Mouse (Mus musculus): ENCODE results near the gene Kpna3. TPM values are rescaled to one million over a fixed set of nuclear protein-coding genes. Genes with fewer than 3 reads are reported as not detected.

The Kpna3 gene
- total RNA-seq, 4 experiments from 2014 or later, result 24.1 to 35.9 (median 31.4) TPM

DNA sequence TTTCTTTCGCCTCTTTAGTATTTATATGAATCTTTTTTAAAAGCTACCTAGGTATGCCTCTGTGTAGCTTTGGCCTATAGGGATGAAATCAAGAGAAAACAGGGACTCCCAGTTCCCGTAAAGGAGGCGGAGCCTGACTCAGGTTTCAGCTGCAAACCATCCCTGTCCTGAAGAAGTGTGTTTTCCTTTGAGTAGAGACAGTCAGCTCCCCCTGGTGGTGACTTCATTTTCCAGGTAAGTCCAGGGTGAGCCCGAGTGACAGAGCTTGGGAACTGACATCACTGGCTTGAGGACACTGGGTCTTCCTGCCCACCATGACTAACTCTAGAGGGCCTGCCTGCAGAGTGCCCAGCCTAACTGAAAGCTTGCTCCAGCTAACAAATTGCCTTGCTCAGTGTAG is 122.8 kb downstream of the Kpna3 start:
- DNase-seq, result peak; percentile 25

Other genes with a start within 250 kb of the Kpna3 start
- under 1 TPM in 3 of 4 experiments, not detected in 1; 0.61 to 0.87 (median 0.65) TPM for gene Sgcg, start 181.4 kb downstream of the Kpna3 start, total RNA-seq (2022)
- gene Arl11, start 130.1 kb downstream of the Kpna3 start, total RNA-seq (2022), result 1 to 10 TPM; 1.6 to 4.0 (median 2.9) TPM
- gene Ebpl, start 79.4 kb downstream of the Kpna3 start, total RNA-seq (2022), result 1 to 10 TPM; 5.2 to 6.9 (median 6.1) TPM
- 10 to 100 TPM; 19.3 to 21.7 (median 19.8) TPM for gene Spryd7, start 117.0 kb upstream of the Kpna3 start, total RNA-seq (2022)
- gene Trim13, start 158.4 kb upstream of the Kpna3 start, total RNA-seq (2022), result 10 to 100 TPM in 2 of 4 experiments, 1 to 10 TPM in 2; 7.8 to 12.4 (median 10.5) TPM
- gene Kcnrg, start 167.6 kb upstream of the Kpna3 start, total RNA-seq (2022), result under 1 TPM in 3 of 4 experiments, not detected in 1; 0.14 to 0.46 (median 0.25) TPM

All from adrenal gland, adult 8-10 months (tissue).